Mouse (Mus musculus) G1E (cell line): ENCODE data around the gene Apc2.

Source experiments
- CTCF ChIP-seq: IDR thresholded peaks from 2 replicates; pipeline ENCODE4 v1.5.1; 2012; ENCODE audit warnings: low read depth, low read length, inconsistent platforms, mixed read lengths
- POLR2AphosphoS5 ChIP-seq: IDR thresholded peaks from 2 replicates; pipeline ENCODE4 v1.6.1; 2012; ENCODE audit warnings: low read depth, low read length, inconsistent platforms; ENCODE audit not compliant: insufficient replicate concordance
- TAL1 ChIP-seq: conservative IDR thresholded peaks from 2 replicates; pipeline ENCODE4 v1.6.1; 2012; ENCODE audit warnings: low read depth, low read length, inconsistent platforms, mixed read lengths

- TF ChIP-seq POLR2AphosphoS5 (0 out of 2 replicates have a peak, but pooled peaks have one; percentile 22), TAL1 (no peak), CTCF (no peak)
Measured at GRCm38 (mm10) chr10:80294788-80295303, 931 bp upstream of the Apc2 start.
